Mouse (Mus musculus): ENCODE data around the gene D7Ertd443e.

The D7Ertd443e gene

DNA sequence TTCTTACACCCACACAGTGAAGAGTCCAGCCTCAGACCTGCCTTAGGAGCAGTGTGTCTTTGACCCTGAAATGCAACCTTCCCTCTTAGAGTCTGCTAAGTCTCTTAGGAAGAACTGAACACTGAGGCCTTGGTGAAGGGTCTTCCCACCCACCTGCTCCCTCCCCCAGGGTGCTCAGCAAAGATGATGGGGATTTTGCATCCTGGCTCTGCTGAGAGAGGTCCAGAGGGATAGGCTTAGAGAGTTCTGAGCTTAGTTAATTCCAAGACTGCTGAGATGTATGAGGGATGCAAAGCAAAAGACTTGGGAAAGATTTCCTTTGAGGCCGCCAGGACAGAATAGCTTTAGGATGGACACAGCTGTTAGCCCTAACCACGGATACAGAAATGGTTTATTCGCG, 158.4 kb downstream of the D7Ertd443e start:
- no peak for DNase-seq (ENCODE audit: low spot score)

DNA sequence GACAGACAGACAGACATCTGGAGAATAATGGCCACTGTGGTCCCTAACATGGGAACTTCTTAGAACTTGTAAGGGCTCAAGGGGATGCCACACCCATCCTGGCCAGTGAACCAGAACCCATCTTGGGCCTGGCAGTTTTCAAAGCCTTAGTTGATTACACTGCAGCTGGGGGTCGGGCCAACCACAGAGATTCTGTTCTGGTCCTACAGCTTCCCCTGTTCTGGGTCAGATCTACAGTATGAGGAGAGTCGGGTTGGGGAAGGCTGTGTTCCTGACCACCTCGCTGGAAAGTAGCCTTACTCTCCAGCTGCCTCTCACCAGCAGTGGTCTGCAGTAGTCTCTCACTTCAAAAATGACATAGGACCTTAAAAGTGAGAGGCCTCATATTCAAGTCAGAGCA, 159.2 kb downstream of the D7Ertd443e start:
- no peak for DNase-seq (ENCODE audit: low spot score)

DNA sequence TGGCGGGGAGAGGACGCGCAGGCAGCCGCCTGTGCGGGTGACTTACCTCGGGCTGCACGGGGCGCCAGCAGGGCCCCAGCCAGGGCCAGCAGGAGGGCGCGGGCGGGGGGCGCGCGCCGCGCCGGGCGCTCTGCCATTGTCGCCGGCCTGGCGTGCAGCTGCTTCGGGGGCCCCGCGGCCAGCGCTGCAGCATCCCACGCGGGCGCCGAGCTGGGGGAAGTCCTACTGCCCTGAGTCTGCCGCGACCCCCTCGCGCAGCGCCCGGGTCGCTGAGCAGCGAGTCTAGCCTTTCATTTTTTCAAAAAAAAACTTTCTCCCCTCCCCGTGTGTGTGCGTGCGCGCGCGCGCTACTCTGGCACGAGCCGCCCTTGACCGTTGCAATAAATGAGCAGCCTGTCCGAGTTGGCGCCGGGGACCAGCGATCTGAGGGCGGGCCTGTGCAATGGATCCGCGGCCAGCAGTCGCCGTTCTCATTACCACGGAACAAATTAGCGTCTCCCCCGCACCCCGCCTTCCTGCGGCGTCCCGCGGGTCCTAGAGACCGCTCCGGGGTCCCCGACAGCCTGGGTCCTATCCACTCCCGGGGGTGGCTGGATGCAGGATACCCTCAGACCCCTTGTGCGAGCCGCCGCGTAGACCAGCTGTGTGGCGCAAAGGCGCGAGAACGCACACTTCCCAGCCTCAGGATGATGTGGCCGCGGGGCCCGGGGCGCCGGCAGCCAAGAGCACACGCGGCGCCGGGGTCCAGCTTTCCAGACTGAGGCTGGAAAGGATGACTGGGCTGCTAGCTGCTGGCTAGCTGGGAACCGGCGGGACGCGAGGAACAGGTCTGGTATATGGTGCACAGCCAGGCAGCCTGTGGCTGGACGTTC, 160.5 kb downstream of the D7Ertd443e start:
- peak; percentile 79 for DNase-seq (ENCODE audit: low spot score)

DNA sequence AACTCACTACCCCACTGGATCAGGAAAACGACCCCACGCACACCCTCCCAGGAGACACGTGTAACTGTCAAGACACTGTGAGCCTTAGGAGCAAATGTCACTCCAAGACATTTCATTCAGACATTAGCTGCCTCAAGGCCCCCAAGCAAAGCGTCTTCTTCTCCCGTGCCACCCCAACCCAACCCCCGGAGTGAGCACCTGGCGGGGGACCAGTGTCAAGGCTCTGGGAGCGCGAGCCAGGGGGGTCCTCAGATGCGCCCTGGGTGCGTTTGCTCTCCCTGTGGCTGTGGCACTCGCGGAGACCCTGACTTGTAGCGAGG, 161.1 kb downstream of the D7Ertd443e start:
- DNase-seq (ENCODE audit: low spot score), result peak; percentile 56

DNA sequence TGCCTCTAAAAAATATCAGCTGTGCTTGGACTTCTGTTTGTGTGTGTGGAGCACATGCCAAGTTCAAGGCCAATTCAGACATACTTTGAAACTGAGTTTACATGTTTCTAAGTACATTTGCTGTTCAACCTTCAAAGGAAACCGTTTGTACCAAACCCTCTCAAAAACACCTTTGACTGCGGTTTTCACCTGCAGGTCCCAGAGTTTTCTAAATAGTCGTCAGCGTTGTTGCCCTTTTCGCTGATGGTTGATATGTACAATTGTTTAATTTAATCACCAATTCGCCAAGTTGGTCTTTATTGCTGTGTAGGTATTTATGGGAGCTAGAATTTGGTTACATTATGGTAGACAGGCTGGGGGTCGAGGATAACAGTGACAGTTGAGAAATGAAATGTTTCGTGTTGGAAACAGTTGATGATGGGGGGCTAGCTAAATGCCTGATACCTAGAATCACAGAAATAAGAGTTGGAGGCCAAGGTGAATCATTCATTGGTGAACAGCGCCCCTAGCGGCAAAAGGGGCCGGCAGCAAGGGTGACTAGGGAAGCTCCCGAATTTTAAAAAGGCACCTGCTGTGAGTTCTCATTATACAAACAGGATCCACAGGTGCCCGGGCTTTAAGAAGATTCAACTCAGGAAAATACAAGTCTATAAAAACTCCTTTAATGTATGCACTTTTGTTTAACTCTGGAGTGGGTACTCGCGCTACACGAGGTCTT, 161.9 kb downstream of the D7Ertd443e start:
- DNase-seq (ENCODE audit: low spot score), result peak; percentile 91
